Mouse (Mus musculus) heart, embryonic 15.5 days (tissue): ENCODE data around the gene Rhno1. TPM values are rescaled to one million over a fixed set of nuclear protein-coding genes. Genes with fewer than 3 reads are reported as not detected.
"Not testable (repeated sequence)": the region's sequence is repeated elsewhere in the genome, so short reads cannot be mapped to it uniquely, and the experiment has no call there.

Source experiments
- ATAC-seq: fragments of 200-750 bp; cut with Nextera tagmentation; replicated peaks from 2 replicates; pipeline ENCODE4 v1.8.0; 2017; ENCODE audit warnings: low read depth, moderate TSS enrichment; ENCODE audit not compliant: insufficient number of reproducible peaks, insufficient read depth, low FRiP score
- H3K27ac ChIP-seq: fragments of 300-500 bp; sonication (generic); 2 replicates; pipeline ENCODE4 v1.5.1; 2015; ENCODE audit warnings: mild to moderate bottlenecking, inconsistent platforms
- H3K27me3 ChIP-seq: fragments of 300-500 bp; sonication (generic); 2 replicates; pipeline ENCODE4 v1.6.1; 2015; ENCODE audit warnings: inconsistent platforms
- H3K36me3 ChIP-seq: fragments of 300-500 bp; sonication (generic); 2 replicates; pipeline ENCODE4 v1.6.1; 2015; ENCODE audit warnings: mild to moderate bottlenecking, inconsistent platforms
- H3K4me1 ChIP-seq: fragments of 300-500 bp; sonication (generic); replicated peaks from 2 replicates; pipeline ENCODE4 v1.6.1; 2015; ENCODE audit warnings: inconsistent platforms
- H3K4me2 ChIP-seq: fragments of 300-500 bp; sonication (generic); 2 replicates; pipeline ENCODE4 v1.6.1; 2015; ENCODE audit warnings: inconsistent platforms, mild to moderate bottlenecking, moderate library complexity
- H3K4me3 ChIP-seq: fragments of 300-500 bp; sonication (generic); 2 replicates; pipeline ENCODE4 v1.5.1; 2015; ENCODE audit warnings: mild to moderate bottlenecking, inconsistent platforms
- H3K9ac ChIP-seq: fragments of 300-500 bp; sonication (generic); 2 replicates; pipeline ENCODE4 v1.6.1; 2015; ENCODE audit warnings: mild to moderate bottlenecking, inconsistent platforms
- H3K9me3 ChIP-seq: fragments of 300-500 bp; sonication (generic); replicated peaks from 2 replicates; pipeline ENCODE4 v1.6.1; 2016; ENCODE audit warnings: inconsistent platforms
- WGBS: fragments of 180-500 bp; shearing (Covaris S2); methylation state at CpG from one replicate; pipeline ENCODE4 v1.1.7; 2015; ENCODE audit warnings: mixed read lengths; 5-methylcytosine and 5-hydroxymethylcytosine counted together
- polyA plus RNA-seq: library from polyadenylated mRNA; unstranded; fragments of >200 nt; fragmentation: Nextera tagmentation; extraction: Ambion mirVana; gene quantifications from 2 replicates; pipeline ENCODE4 v1.2.1, GENCODE M21; 2015

Rhno1 gene
- polyA plus RNA-seq, 1 experiment from 2014 or later: 69.7 TPM

GRCm38 (mm10) chr6:128383752-128384151 lies 21.0 kb upstream of the Rhno1 start:
- Histone ChIP-seq H3K4me1 (no peaks in the 10 kb centered on the region), H3K4me3 (no peak overlapping the region), H3K27ac (no peak overlapping the region), H3K4me2 (no peak overlapping the region), H3K9ac (no peak overlapping the region), H3K9me3 (no peaks in the 10 kb centered on the region), H3K36me3 (no peaks in the 10 kb centered on the region), H3K27me3 (no peaks in the 10 kb centered on the region)
- WGBS: 78% methylated on average over 7 of the region's 7 CpGs
- no peak for ATAC-seq

DNA sequence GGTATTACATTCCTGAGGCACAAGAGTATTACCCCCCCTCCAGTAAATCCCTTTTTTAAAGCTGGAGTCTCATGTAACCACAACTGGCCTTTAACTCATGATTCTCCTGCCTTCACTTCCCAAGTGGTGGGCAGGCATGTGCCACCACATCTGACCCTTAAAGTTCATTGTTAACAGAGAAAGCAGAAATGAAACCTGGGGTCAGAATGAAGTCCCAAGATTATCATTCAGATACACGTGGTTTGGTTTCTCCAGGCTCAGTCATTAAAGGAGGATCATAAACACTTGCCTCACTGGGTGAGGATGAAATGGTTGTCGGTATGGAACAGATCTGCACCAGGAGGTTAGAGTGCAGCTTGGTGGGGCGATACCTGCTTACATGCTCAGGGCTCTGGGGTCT lies 18.5 kb upstream of the Rhno1 start:
- Histone ChIP-seq H3K9ac (no peak overlapping the region), H3K4me1 (no peaks in the 10 kb centered on the region), H3K27ac (no peak overlapping the region), H3K4me3 (no peak overlapping the region), H3K27me3 (no peaks in the 10 kb centered on the region), H3K9me3 (no peaks in the 10 kb centered on the region), H3K4me2 (no peak overlapping the region), H3K36me3 (peaks cover 3% of the 10 kb centered on the region; the same call in 1 of the 2 replicates)
- WGBS: 77% methylated on average over 3 of the region's 3 CpGs
- ATAC-seq: no peak

- not testable (repeated sequence) for H3K9me3 ChIP-seq, ATAC-seq, H3K36me3 ChIP-seq, H3K4me2 ChIP-seq, H3K4me1 ChIP-seq, H3K9ac ChIP-seq, H3K4me3 ChIP-seq, H3K27ac ChIP-seq, H3K27me3 ChIP-seq
- 60% methylated on average over 1 of the region's 1 CpGs for WGBS
These were observed 18.0 kb upstream of the Rhno1 start for GRCm38 (mm10) chr6:128380594-128381167.

DNA sequence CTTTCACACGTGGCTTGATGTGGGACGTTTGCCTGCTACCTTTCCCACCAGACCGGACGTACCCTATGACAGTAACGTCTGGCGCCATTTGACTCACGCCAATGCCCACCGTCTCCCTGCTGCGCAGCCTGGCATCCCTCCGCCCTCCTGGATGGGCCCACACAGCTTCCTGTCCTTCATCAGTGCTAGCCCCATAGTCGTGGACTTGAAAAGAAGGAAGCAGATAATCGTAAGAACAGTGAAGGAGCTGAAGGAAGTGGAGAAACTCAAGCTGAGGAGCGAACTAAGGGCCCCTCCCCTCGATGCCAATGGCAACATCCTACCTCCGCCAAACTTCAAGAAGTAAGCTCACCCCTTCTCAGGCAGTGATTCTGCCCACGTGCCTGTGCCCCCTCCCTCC lies 16.9 kb upstream of the Rhno1 start:
- H3K4me2 ChIP-seq: no peak overlapping the region
- WGBS: 74% methylated on average over 16 of the region's 16 CpGs
- no peak for ATAC-seq

GRCm38 (mm10) chr6:128376371-128377085 lies 13.8 kb upstream of the Rhno1 start:
- no peak for ATAC-seq
- Histone ChIP-seq H3K27ac (no peak overlapping the region), H3K36me3 (peaks cover 36% of the 10 kb centered on the region), H3K4me3 (no peak overlapping the region), H3K4me2 (no peak overlapping the region), H3K27me3 (no peaks in the 10 kb centered on the region), H3K9me3 (no peaks in the 10 kb centered on the region), H3K9ac (no peak overlapping the region), H3K4me1 (peaks cover 6% of the 10 kb centered on the region; the same call in 1 of the 2 replicates)
- 85% methylated on average over 17 of the region's 17 CpGs for WGBS

More for the DNA sequence above, 16.9 kb upstream of the Rhno1 start:
- Histone ChIP-seq H3K36me3 (peaks cover 5% of the 10 kb centered on the region; the same call in 1 of the 2 replicates), H3K9me3 (no peaks in the 10 kb centered on the region), H3K4me1 (peaks cover 6% of the 10 kb centered on the region; the same call in 1 of the 2 replicates), H3K27ac (no peak overlapping the region), H3K9ac (no peak overlapping the region), H3K4me3 (no peak overlapping the region), H3K27me3 (no peaks in the 10 kb centered on the region)

- peaks cover 6% of the 10 kb centered on the region; the same call in 1 of the 2 replicates for H3K4me1 ChIP-seq
- H3K27me3 ChIP-seq: no peaks in the 10 kb centered on the region
- H3K36me3 ChIP-seq: peaks cover 49% of the 10 kb centered on the region
- 49% methylated on average over 6 of the region's 6 CpGs for WGBS
- no peak within 1 kb of the TSS for H3K4me3 ChIP-seq
- peak; percentile 63 for ATAC-seq
- no peak within 1 kb of the TSS for H3K4me2 ChIP-seq
- H3K27ac ChIP-seq: 0 out of 2 replicates have a peak within 1 kb of the TSS, but pooled peaks have one; percentile 9
- H3K9ac ChIP-seq: no peak within 1 kb of the TSS
- H3K9me3 ChIP-seq: no peaks in the 10 kb centered on the region
These were observed 12.5 kb upstream of the Rhno1 start, which contains the start of the genes Tex52 and Gm44596 for GRCm38 (mm10) chr6:128375192-128375591. TSS of gene Tex52 (plus strand) at chr6:128375456. TSS of gene Gm44596 (plus strand) at chr6:128375503.

GRCm38 (mm10) chr6:128370040-128370439 lies 7.3 kb upstream of the Rhno1 start:
- Histone ChIP-seq H3K27ac (no peak overlapping the region), H3K4me2 (no peak overlapping the region), H3K9me3 (no peaks in the 10 kb centered on the region), H3K36me3 (peaks cover 80% of the 10 kb centered on the region), H3K9ac (no peak overlapping the region), H3K4me3 (no peak overlapping the region), H3K27me3 (no peaks in the 10 kb centered on the region), H3K4me1 (peaks cover 13% of the 10 kb centered on the region; the same call in 1 of the 2 replicates)
- WGBS: 75% methylated on average over 5 of the region's 5 CpGs
- no peak for ATAC-seq

- Histone ChIP-seq H3K27me3 (no peaks in the 10 kb centered on the region), H3K9ac (no peak overlapping the region), H3K36me3 (peaks cover 48% of the 10 kb centered on the region), H3K4me1 (peaks cover 31% of the 10 kb centered on the region), H3K27ac (no peak overlapping the region), H3K9me3 (no peaks in the 10 kb centered on the region), H3K4me2 (no peak overlapping the region), H3K4me3 (no peak overlapping the region)
- no peak for ATAC-seq
- WGBS: 85% methylated on average over 5 of the region's 5 CpGs
These were observed 3.8 kb upstream of the Rhno1 start for GRCm38 (mm10) chr6:128366466-128366865.

GRCm38 (mm10) chr6:128364721-128365120 lies 2.0 kb upstream of the Rhno1 start:
- Histone ChIP-seq H3K4me1 (peaks cover 39% of the 10 kb centered on the region), H3K9ac (no peak overlapping the region), H3K36me3 (peaks cover 31% of the 10 kb centered on the region), H3K27ac (no peak overlapping the region), H3K27me3 (no peaks in the 10 kb centered on the region), H3K4me3 (no peak overlapping the region), H3K9me3 (no peaks in the 10 kb centered on the region), H3K4me2 (0 out of 2 replicates have a peak overlapping the region, but pooled peaks have one; percentile 20)
- 67% methylated on average over 6 of the region's 6 CpGs for WGBS
- ATAC-seq: no peak

DNA sequence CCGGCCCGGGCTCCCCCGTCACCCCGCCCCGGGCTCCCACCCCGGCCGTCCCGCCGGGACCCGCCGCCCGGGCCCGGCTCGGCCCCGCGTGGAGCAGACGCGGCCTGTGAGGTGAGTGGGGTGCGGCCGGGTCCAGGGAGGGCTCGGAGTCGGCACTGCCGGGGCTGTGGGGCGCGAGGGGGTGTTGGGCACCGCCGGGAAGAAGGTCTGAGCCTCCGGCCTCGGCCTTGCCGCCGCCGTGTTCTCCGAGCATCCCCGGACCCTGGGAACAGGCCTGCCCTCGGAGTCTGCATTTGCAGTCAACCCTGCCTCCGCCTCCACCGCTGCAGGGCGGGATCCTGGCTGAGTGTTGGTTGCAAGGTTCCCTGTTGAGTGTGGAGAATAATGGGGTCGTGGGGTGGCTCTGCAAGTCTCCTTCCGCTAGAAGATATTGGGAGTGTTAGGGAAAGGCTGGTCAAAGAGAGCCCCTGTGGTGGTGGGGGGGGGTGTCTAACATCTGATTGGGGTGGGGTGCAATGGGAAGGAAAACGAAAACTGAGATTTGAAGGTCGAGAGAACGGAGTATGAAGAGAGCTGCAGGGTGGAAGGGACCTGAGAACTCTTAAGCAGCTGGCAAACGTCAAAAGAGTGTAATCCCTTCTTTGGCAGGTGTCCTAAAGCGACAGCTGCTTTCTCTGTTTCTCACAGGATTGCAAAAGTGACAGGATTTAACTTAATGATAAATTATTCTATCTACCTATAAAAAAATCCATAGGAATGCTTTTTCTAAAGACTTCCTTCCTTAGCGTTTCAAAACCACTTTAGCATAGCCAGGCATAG lies 505 bp upstream of the Rhno1 start:
- H3K9ac ChIP-seq: peak overlapping the region; percentile 76
- WGBS: under 1% methylated on average over 46 of the region's 46 CpGs
- no peaks in the 10 kb centered on the region for H3K9me3 ChIP-seq
- H3K4me2 ChIP-seq: peak overlapping the region; percentile 84
- no peaks in the 10 kb centered on the region for H3K27me3 ChIP-seq
- H3K36me3 ChIP-seq: peaks cover 26% of the 10 kb centered on the region
- no peak; the same call in 1 of the 2 replicates for ATAC-seq
- H3K4me1 ChIP-seq: peaks cover 39% of the 10 kb centered on the region
- H3K27ac ChIP-seq: peak overlapping the region; percentile 94
- H3K4me3 ChIP-seq: peak overlapping the region; percentile 80

- Histone ChIP-seq H3K27me3 (no peaks in the 10 kb centered on the region), H3K9ac (peak overlapping the region; percentile 76), H3K27ac (peak overlapping the region; percentile 94), H3K9me3 (no peaks in the 10 kb centered on the region), H3K36me3 (peaks cover 30% of the 10 kb centered on the region), H3K4me3 (peak overlapping the region; percentile 80), H3K4me2 (peak overlapping the region; percentile 84), H3K4me1 (peaks cover 39% of the 10 kb centered on the region)
- 15% methylated on average over 9 of the region's 9 CpGs for WGBS
- no peak for ATAC-seq
These were observed 810 bp downstream of the Rhno1 start for GRCm38 (mm10) chr6:128361901-128362300.
